Mouse (Mus musculus) stomach, embryonic 15.5 days (tissue): ENCODE results near the gene Kdm5b. TPM values are rescaled to one million over a fixed set of nuclear protein-coding genes. Genes with fewer than 3 reads are reported as not detected.

ENCODE experiments used
- ATAC-seq: fragments of 200-750 bp; cut with Nextera tagmentation; 2 replicates; pipeline ENCODE4 v1.8.0; 2017; ENCODE audit warnings: low read depth, moderate number of reproducible peaks, moderate TSS enrichment; ENCODE audit not compliant: insufficient read depth, low FRiP score
- H3K27ac ChIP-seq: fragments of 300-500 bp; sonication (generic); 2 replicates; pipeline ENCODE4 v1.5.1; 2015; ENCODE audit warnings: mild to moderate bottlenecking, inconsistent platforms
- H3K27me3 ChIP-seq: fragments of 300-500 bp; sonication (generic); replicated peaks from 2 replicates; pipeline ENCODE4 v1.6.1; 2015; ENCODE audit warnings: inconsistent platforms
- H3K36me3 ChIP-seq: fragments of 300-500 bp; sonication (generic); 2 replicates; pipeline ENCODE4 v1.6.1; 2015; ENCODE audit warnings: inconsistent platforms
- H3K4me1 ChIP-seq: fragments of 300-500 bp; sonication (generic); 2 replicates; pipeline ENCODE4 v1.6.1; 2015; ENCODE audit warnings: inconsistent platforms
- H3K4me2 ChIP-seq: fragments of 300-500 bp; sonication (generic); 2 replicates; pipeline ENCODE4 v1.6.1; 2015; ENCODE audit warnings: mild to moderate bottlenecking, inconsistent platforms
- H3K4me3 ChIP-seq: fragments of 300-500 bp; sonication (generic); replicated peaks from 2 replicates; pipeline ENCODE4 v1.5.1; 2015; ENCODE audit warnings: inconsistent platforms
- H3K9ac ChIP-seq: fragments of 300-500 bp; sonication (generic); 2 replicates; pipeline ENCODE4 v1.6.1; 2015; ENCODE audit warnings: inconsistent platforms
- H3K9me3 ChIP-seq: fragments of 300-500 bp; sonication (generic); 2 replicates; pipeline ENCODE4 v1.6.1; 2016; ENCODE audit warnings: inconsistent platforms
- WGBS: fragments of 180-500 bp; shearing (Covaris S2); methylation state at CpG from one replicate; pipeline ENCODE4 v1.1.7; 2015; 5-methylcytosine and 5-hydroxymethylcytosine counted together
- polyA plus RNA-seq: library from polyadenylated mRNA; unstranded; fragments of >200 nt; fragmentation: Nextera tagmentation; extraction: Ambion mirVana; gene quantifications from 2 replicates; pipeline ENCODE4 v1.2.1, GENCODE M21; 2015

Gene Kdm5b
- polyA plus RNA-seq, 1 experiment from 2014 or later, result 53.2 TPM

- 0 out of 2 replicates have a peak, but pooled peaks cover 3% of the 10 kb centered on the region for H3K4me1 ChIP-seq
- H3K9ac ChIP-seq, result no peak overlapping the region
- no peak overlapping the region for H3K4me2 ChIP-seq
- no peak overlapping the region for H3K4me3 ChIP-seq
- no peaks in the 10 kb centered on the region for H3K36me3 ChIP-seq
- H3K27ac ChIP-seq, result no peak overlapping the region
- H3K9me3 ChIP-seq, result no peaks in the 10 kb centered on the region
- no peaks in the 10 kb centered on the region for H3K27me3 ChIP-seq
- 0 out of 2 replicates have a peak, but pooled peaks have one; percentile 28 for ATAC-seq
- 23% methylated on average over 7 of the region's 7 CpGs for WGBS
Observed at GRCm38 (mm10) chr1:134638522-134638921, 78.6 kb downstream of the Kdm5b start.

- Histone ChIP-seq H3K9me3 (no peaks in the 10 kb centered on the region), H3K36me3 (no peaks in the 10 kb centered on the region), H3K27me3 (0 out of 2 replicates have a peak, but pooled peaks cover 3% of the 10 kb centered on the region), H3K9ac (no peak overlapping the region), H3K4me1 (0 out of 2 replicates have a peak, but pooled peaks cover 3% of the 10 kb centered on the region), H3K27ac (no peak overlapping the region), H3K4me2 (no peak overlapping the region), H3K4me3 (no peak overlapping the region)
- WGBS, result 78% methylated on average over 6 of the region's 6 CpGs
- ATAC-seq, result no peak
Observed at GRCm38 (mm10) chr1:134639460-134639859, 79.5 kb downstream of the Kdm5b start.

- Histone ChIP-seq H3K4me1 (peaks cover 9% of the 10 kb centered on the region; the same call in 1 of the 2 replicates), H3K27me3 (peaks cover 18% of the 10 kb centered on the region), H3K27ac (no peak overlapping the region), H3K4me3 (no peak overlapping the region), H3K4me2 (no peak overlapping the region), H3K36me3 (no peaks in the 10 kb centered on the region), H3K9ac (no peak overlapping the region), H3K9me3 (no peaks in the 10 kb centered on the region)
- no peak for ATAC-seq
- WGBS, result 29% methylated on average over 3 of the region's 3 CpGs
Observed at GRCm38 (mm10) chr1:134641507-134641906, 81.5 kb downstream of the Kdm5b start.

- Histone ChIP-seq H3K4me2 (no peak overlapping the region), H3K36me3 (no peaks in the 10 kb centered on the region), H3K27me3 (peaks cover 38% of the 10 kb centered on the region), H3K4me3 (no peak overlapping the region), H3K4me1 (peaks cover 8% of the 10 kb centered on the region; the same call in 1 of the 2 replicates), H3K9ac (no peak overlapping the region), H3K9me3 (no peaks in the 10 kb centered on the region), H3K27ac (no peak overlapping the region)
- ATAC-seq, result no peak
- WGBS, result 54% methylated on average over 6 of the region's 6 CpGs
Observed at GRCm38 (mm10) chr1:134643702-134644101, 83.7 kb downstream of the Kdm5b start.

DNA sequence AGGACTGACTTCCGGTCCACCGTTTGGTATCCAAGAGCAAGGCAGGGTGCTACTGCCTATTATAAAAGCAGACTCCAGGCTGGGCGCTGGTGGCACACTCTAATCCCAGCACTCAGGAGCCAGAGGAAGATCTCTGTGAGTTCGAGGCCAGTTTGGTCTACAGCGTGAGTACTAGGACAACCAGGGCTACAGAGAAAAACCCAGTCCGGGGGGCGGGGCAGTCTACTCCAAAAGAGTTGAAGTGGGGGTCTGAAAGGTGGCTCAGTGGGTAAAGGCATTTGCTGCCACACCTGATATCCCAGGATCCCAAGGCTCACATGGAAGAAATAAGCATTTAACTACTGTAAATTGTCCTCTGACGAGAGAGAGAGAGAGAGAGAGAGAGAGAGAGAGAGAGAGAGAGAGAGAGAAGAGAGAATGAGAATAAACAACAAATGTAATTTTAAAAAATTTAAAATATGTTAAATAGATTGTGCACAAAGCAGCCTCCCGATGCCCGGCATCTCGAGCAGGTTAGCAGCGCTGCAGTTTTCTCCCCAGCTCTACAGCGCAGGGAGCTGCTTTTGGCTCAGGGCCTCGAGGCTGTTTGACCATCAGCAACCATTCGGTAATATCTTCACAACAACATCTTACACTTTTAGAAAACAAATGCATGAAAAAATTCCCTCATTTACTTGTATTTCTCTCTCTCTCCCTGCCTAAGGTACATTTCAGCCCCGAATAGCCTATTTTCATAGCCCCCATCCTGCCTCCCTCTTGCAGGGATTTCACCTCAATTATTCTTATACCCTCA lies 85.6 kb downstream of the Kdm5b start:
- Histone ChIP-seq H3K9me3 (no peaks in the 10 kb centered on the region), H3K27me3 (peaks cover 40% of the 10 kb centered on the region), H3K4me2 (peak overlapping the region; percentile 92), H3K27ac (no peak overlapping the region), H3K36me3 (no peaks in the 10 kb centered on the region), H3K4me3 (peak overlapping the region; percentile 54; the same call in 1 of the 2 replicates), H3K9ac (no peak overlapping the region), H3K4me1 (peaks cover 8% of the 10 kb centered on the region; the same call in 1 of the 2 replicates)
- ATAC-seq, result no peak
- 19% methylated on average over 16 of the region's 16 CpGs for WGBS

DNA sequence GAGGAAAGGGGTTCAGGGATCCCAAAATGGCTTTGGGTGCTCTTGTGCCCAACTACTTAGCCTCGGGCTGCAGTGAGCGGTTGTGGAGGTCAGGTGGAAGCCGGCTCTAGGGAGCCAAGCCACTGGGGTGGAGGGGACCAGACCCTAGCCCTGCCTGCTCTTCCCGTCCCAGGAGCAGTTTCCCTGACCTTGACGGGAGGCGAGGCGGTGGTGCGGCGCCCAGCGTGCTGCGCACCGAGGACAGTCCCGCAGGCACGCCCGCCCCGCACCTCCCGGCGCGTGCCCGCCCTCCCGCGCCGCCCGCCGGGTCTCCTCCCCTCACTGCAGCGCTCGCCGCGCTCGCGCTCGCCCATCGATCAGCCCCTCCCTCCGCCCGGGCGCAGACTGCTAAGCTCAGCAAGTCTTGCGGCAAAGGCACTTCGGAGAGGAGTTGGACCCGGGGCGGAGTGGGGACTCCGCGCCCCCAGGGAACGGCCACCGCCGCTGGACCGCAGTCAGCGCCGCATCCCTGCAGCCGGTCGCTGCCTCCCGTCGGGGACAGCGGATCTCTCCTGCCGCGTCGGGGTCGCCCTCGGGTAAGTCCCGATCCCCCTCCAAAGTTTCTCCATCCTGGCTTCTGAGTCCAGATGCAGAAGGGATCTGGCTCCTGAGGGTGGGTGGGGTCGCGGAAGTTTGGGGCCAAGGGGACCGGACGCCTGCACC lies 86.4 kb downstream of the Kdm5b start, which contains the start of gene Syt2:
Gene Syt2, plus strand, starts transcription at position 417 of the 702 bp plus-strand sequence.
- Histone ChIP-seq H3K27me3 (peaks cover 40% of the 10 kb centered on the region), H3K4me3 (peak within 1 kb of the TSS; percentile 54), H3K4me2 (peak within 1 kb of the TSS; percentile 92), H3K27ac (no peak within 1 kb of the TSS), H3K9me3 (no peaks in the 10 kb centered on the region), H3K9ac (peak within 1 kb of the TSS; percentile 26; the same call in 1 of the 2 replicates), H3K4me1 (peaks cover 15% of the 10 kb centered on the region), H3K36me3 (no peaks in the 10 kb centered on the region)
- ATAC-seq, result peak; percentile 49; the same call in 1 of the 2 replicates
- under 1% methylated on average over 59 of the region's 63 CpGs for WGBS

GRCm38 (mm10) chr1:134646963-134647282 lies 87.0 kb downstream of the Kdm5b start:
- Histone ChIP-seq H3K9ac (peak overlapping the region; percentile 26; the same call in 1 of the 2 replicates), H3K9me3 (no peaks in the 10 kb centered on the region), H3K27me3 (peaks cover 40% of the 10 kb centered on the region), H3K4me3 (peak overlapping the region; percentile 54), H3K36me3 (no peaks in the 10 kb centered on the region), H3K4me1 (peaks cover 21% of the 10 kb centered on the region), H3K27ac (no peak overlapping the region), H3K4me2 (peak overlapping the region; percentile 92)
- under 1% methylated on average over 28 of the region's 28 CpGs for WGBS
- ATAC-seq, result no peak

- Histone ChIP-seq H3K36me3 (no peaks in the 10 kb centered on the region), H3K27me3 (peaks cover 40% of the 10 kb centered on the region), H3K4me2 (peak overlapping the region; percentile 92), H3K4me3 (peak overlapping the region; percentile 54), H3K4me1 (peaks cover 23% of the 10 kb centered on the region), H3K27ac (no peak overlapping the region), H3K9me3 (no peaks in the 10 kb centered on the region), H3K9ac (no peak overlapping the region)
- WGBS, result 44% methylated on average over 7 of the region's 7 CpGs
- ATAC-seq, result no peak
Observed at GRCm38 (mm10) chr1:134647591-134647990, 87.6 kb downstream of the Kdm5b start.

- peaks cover 23% of the 10 kb centered on the region for H3K4me1 ChIP-seq
- H3K4me3 ChIP-seq, result no peak overlapping the region
- no peak for ATAC-seq
- peaks cover 28% of the 10 kb centered on the region for H3K27me3 ChIP-seq
- no peak overlapping the region for H3K9ac ChIP-seq
- H3K4me2 ChIP-seq, result no peak overlapping the region
- no peak overlapping the region for H3K27ac ChIP-seq
- no peaks in the 10 kb centered on the region for H3K9me3 ChIP-seq
- 82% methylated on average over 5 of the region's 5 CpGs for WGBS
- no peaks in the 10 kb centered on the region for H3K36me3 ChIP-seq
Observed at GRCm38 (mm10) chr1:134650816-134651215, 90.8 kb downstream of the Kdm5b start.

DNA sequence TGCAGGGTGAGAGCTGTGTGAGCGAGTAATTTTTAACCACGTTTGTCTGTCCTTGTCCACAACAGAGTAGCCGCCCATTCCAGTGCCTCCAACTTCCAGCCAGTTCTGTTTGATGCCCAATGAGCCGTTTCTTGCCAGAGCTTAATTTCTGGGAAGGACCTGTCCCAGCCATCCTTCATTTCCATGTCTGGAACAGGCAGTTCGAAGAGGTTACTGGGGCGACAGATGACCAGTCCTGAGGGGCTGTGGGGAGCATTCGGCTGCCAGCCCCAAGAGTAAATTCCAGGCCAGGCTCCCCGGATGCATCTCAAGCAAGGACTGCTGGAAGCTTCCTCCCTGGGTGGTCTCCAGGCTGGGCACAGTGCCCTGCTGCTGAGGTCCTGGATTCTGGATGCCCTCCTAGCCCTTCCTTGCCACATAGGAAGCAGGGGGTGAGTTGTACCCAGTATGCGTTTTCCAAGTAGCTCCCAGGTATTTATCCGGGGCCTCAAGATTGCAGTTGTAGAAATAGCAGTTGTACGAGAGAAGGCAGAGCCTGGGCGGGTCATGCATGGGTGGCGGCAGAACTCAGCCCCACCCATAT lies 91.4 kb downstream of the Kdm5b start:
- H3K4me3 ChIP-seq, result no peak overlapping the region
- 47% methylated on average over 13 of the region's 13 CpGs for WGBS
- H3K9me3 ChIP-seq, result no peaks in the 10 kb centered on the region
- no peak overlapping the region for H3K9ac ChIP-seq
- no peak overlapping the region; the same call in 1 of the 2 replicates for H3K27ac ChIP-seq
- H3K27me3 ChIP-seq, result peaks cover 23% of the 10 kb centered on the region
- peaks cover 19% of the 10 kb centered on the region for H3K4me1 ChIP-seq
- ATAC-seq, result no peak
- no peaks in the 10 kb centered on the region for H3K36me3 ChIP-seq
- H3K4me2 ChIP-seq, result 0 out of 2 replicates have a peak overlapping the region, but pooled peaks have one; percentile 2

GRCm38 (mm10) chr1:134651851-134652398 lies 92.0 kb downstream of the Kdm5b start:
- 52% methylated on average over 4 of the region's 4 CpGs for WGBS
- peaks cover 18% of the 10 kb centered on the region for H3K27me3 ChIP-seq
- no peak overlapping the region for H3K9ac ChIP-seq
- H3K4me2 ChIP-seq, result 0 out of 2 replicates have a peak overlapping the region, but pooled peaks have one; percentile 2
- H3K27ac ChIP-seq, result no peak overlapping the region; the same call in 1 of the 2 replicates
- H3K9me3 ChIP-seq, result no peaks in the 10 kb centered on the region
- ATAC-seq, result no peak
- H3K4me1 ChIP-seq, result peaks cover 15% of the 10 kb centered on the region
- no peaks in the 10 kb centered on the region for H3K36me3 ChIP-seq
- H3K4me3 ChIP-seq, result no peak overlapping the region
